Mouse (Mus musculus): ENCODE measurements at regions not wholly inside any gene's neighbourhood (a gene's known extent, or its start where the extent isn't known, plus 50 kb on each side); places are given as distances from the start of the nearest gene placed in this dataset.

DNA sequence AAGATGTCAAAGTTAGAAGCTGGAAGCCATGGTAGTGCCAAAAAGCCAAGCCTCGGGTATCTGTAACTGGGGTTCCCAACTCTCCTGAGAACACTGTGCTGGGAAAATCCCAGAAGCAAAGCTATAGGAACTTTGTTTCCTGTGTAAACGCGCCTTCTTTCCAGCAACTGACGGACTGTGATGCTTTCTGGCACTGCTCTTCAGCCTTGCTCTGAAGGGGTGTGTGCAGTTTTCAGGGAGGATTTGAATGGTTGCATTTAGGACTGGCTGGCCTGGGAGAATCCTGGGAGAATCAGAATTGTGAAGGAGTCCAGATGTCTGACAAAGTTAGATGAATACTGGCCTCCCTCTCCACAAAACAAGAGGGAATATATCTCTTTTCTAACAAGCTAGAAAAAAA lies 57.2 kb upstream of the Gm21897 start:
- whole genome bisulfite sequencing (ENCODE audit: insufficient replicate concordance) = 59% methylated on average over 4 of the region's 4 CpGs
- no peak for TF ChIP-seq CTCF (IDR thresholded peaks at IDR 0.05; ENCODE audit: low read depth)
- TF ChIP-seq EP300 (IDR thresholded peaks at IDR 0.05; ENCODE audit: low read depth) = no peak
- ATAC-seq (ENCODE audit: insufficient read depth) (no peak), DNase-seq (ENCODE audit: low read depth in 3 of 3, low spot score in 3 of 3) (no peak)
- H3K4me1 ChIP-seq (replicated peaks; ENCODE audit: control insufficient read depth in 2 of 2, insufficient read depth in 2 of 2, low read length in 1 of 2) = no peaks in the 10 kb centered on the region
- H3K27ac ChIP-seq = no peak overlapping the region
- H3K36me3 ChIP-seq (replicated peaks; ENCODE audit: control insufficient read depth, insufficient read depth, low read depth) = no peaks in the 10 kb centered on the region
- no peak overlapping the region for H3K4me2 ChIP-seq (ENCODE audit: low read depth)
- H3K9ac ChIP-seq (replicated peaks) = no peak overlapping the region
- H3K4me3 ChIP-seq (ENCODE audit: insufficient read depth in 1 of 2, low read depth in 2 of 2, low read length in 2 of 2) = no peak overlapping the region
- H3K9me3 ChIP-seq (ENCODE audit: control insufficient read depth, low read length) = no peaks in the 10 kb centered on the region
- H3K27me3 ChIP-seq (ENCODE audit: control insufficient read depth, insufficient read depth, low read length) = no peaks in the 10 kb centered on the region
